Mouse (Mus musculus): ENCODE measurements around the gene Atp6v1g1. TPM values are rescaled to one million over a fixed set of nuclear protein-coding genes. Genes with fewer than 3 reads are reported as not detected.

Atp6v1g1 gene
- polyA plus RNA-seq, 1 experiment from 2014 or later = 367 TPM

DNA sequence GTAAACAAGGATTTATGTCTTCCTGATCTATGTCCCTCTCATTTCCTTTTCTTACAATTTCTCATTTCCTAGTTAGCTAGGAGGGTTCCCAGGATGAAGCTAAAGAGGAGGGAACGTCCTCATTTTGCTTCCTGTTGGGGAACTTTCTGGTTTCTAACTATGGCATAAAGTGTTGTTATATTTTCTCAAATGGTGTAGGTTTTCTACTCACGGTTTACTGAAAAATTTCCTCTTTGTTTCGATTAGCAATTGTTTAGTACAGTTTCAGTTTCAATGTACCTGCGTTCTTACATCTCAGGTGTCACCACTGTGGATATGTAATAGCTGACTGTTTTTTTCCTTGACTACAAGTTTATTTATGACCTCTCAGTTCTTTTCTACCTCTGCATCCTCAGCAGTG lies 46.0 kb downstream of the Atp6v1g1 start:
- Histone ChIP-seq H3K36me3 (no peaks in the 10 kb centered on the region), H3K27ac (replicated peaks) (no peak overlapping the region), H3K4me1 (no peaks in the 10 kb centered on the region), H3K4me2 (replicated peaks) (no peak overlapping the region), H3K4me3 (no peak overlapping the region), H3K9ac (replicated peaks) (no peak overlapping the region), H3K27me3 (no peaks in the 10 kb centered on the region), H3K9me3 (no peaks in the 10 kb centered on the region)
- no peak for ATAC-seq (ENCODE audit: low FRiP score, low read depth)
- 89% methylated on average over 4 of the region's 4 CpGs for WGBS

DNA sequence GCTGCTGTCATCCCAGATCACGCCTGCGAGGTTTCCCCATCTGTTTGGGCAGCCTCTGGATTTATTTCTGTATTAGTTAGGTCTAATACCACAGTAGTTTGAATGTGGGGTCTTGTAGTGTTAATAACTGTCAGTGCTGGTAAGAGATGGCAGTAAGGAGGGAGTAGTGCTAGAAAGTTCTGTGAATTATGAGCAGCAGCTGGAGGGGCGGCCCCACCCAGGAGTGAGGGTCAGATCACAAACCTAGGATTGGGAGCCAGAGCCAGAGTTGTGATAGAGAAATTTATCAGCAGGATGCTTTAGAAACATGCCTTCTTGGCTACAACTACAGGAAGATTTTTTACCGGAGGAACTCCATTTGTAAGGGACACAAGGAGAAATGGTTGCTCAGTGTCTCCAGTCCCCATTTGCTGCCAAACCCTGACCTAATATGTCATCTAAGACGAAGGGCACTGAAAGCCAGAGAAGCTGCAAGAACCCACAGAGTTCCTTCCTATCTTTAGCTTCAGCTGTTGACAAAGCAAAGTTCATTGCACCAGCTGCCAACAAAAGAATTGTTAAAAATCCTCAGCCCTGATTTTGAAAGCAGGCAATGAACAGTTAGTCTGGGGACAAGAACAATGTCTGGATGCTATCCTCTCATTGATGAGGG lies 50.0 kb downstream of the Atp6v1g1 start:
- H3K9me3 ChIP-seq = no peaks in the 10 kb centered on the region
- ATAC-seq (ENCODE audit: low FRiP score, low read depth) = no peak
- no peak overlapping the region for H3K9ac ChIP-seq (replicated peaks)
- no peak overlapping the region for H3K27ac ChIP-seq (replicated peaks)
- WGBS = 77% methylated on average over 5 of the region's 5 CpGs
- no peaks in the 10 kb centered on the region for H3K4me1 ChIP-seq
- no peak overlapping the region for H3K4me3 ChIP-seq
- no peaks in the 10 kb centered on the region for H3K27me3 ChIP-seq
- no peaks in the 10 kb centered on the region for H3K36me3 ChIP-seq
- H3K4me2 ChIP-seq (replicated peaks) = no peak overlapping the region

DNA sequence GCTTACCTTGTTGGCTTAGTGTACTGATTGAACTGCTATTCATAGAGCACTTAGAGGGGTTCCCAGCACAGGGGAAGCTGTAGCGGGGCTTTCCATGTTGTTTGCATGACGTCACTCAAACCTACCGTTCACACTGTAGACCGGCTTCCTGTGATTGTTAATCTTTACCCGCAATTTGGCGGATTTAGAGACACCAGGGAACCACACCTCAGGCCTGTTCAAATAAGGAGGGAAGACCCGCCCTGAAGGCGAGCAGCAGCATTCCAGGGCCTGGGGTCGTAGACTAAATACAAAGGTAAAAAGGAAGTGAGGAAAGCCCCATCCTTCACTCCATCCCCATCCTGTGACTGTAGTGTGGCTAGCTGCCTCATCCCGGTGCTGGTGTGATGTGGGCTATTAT lies 50.7 kb downstream of the Atp6v1g1 start:
- WGBS = 83% methylated on average over 10 of the region's 10 CpGs
- H3K9me3 ChIP-seq = no peaks in the 10 kb centered on the region
- H3K9ac ChIP-seq (replicated peaks) = no peak overlapping the region
- no peak overlapping the region for H3K27ac ChIP-seq (replicated peaks)
- no peak overlapping the region for H3K4me3 ChIP-seq
- no peaks in the 10 kb centered on the region for H3K27me3 ChIP-seq
- no peaks in the 10 kb centered on the region for H3K4me1 ChIP-seq
- ATAC-seq (ENCODE audit: low FRiP score, low read depth) = no peak
- no peak overlapping the region for H3K4me2 ChIP-seq (replicated peaks)
- H3K36me3 ChIP-seq = no peaks in the 10 kb centered on the region

DNA sequence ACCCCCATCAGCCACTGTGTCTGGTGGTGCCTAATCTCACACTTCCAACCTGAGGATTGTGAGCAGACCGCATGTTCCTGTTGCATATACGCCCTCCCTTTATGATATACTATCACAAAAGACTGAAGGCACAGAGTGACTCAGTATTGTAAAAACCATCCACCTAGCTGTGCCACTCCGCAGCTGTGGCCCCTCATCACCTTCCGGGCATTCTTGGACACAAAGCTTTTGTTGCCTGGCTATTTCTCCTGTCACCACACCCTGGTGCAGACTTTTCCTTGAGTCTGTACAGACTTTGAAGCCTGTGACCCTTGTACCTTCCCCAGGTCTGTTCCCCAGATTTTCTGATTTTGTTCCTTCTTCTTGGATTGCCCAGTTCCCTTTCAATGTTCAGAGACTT lies 51.4 kb downstream of the Atp6v1g1 start:
- H3K27ac ChIP-seq (replicated peaks) = no peak overlapping the region
- H3K4me1 ChIP-seq = no peaks in the 10 kb centered on the region
- ATAC-seq (ENCODE audit: low FRiP score, low read depth) = no peak
- 96% methylated on average over 4 of the region's 4 CpGs for WGBS
- H3K27me3 ChIP-seq = no peaks in the 10 kb centered on the region
- H3K4me3 ChIP-seq = no peak overlapping the region
- H3K36me3 ChIP-seq = no peaks in the 10 kb centered on the region
- no peaks in the 10 kb centered on the region for H3K9me3 ChIP-seq
- no peak overlapping the region for H3K4me2 ChIP-seq (replicated peaks)
- H3K9ac ChIP-seq (replicated peaks) = no peak overlapping the region

Other genes starting within 250 kb of the Atp6v1g1 start
- gene Orm1, start 200.2 kb upstream of the Atp6v1g1 start, polyA plus RNA-seq (2016; fragmentation: Nextera tagmentation; extraction: Ambion mirVana) = not detected in 2 replicates
- not detected in 2 replicates for gene Orm3, start 188.6 kb upstream of the Atp6v1g1 start, polyA plus RNA-seq (2016; fragmentation: Nextera tagmentation; extraction: Ambion mirVana)
- gene Orm2, start 182.3 kb upstream of the Atp6v1g1 start, polyA plus RNA-seq (2016; fragmentation: Nextera tagmentation; extraction: Ambion mirVana) = not detected in 2 replicates
- gene Akna, start 141.4 kb upstream of the Atp6v1g1 start, polyA plus RNA-seq (2016; fragmentation: Nextera tagmentation; extraction: Ambion mirVana) = 16.3 and 16.8 TPM in 2 replicates
- 15.4 and 16.9 TPM in 2 replicates for gene Whrn, start 48.8 kb upstream of the Atp6v1g1 start, polyA plus RNA-seq (2016; fragmentation: Nextera tagmentation; extraction: Ambion mirVana)
- 4.8 and 5.2 TPM in 2 replicates for gene Tmem268, start 14.0 kb downstream of the Atp6v1g1 start, polyA plus RNA-seq (2016; fragmentation: Nextera tagmentation; extraction: Ambion mirVana)
- gene Gm11213, start 60.5 kb downstream of the Atp6v1g1 start, polyA plus RNA-seq (2016; fragmentation: Nextera tagmentation; extraction: Ambion mirVana) = not detected in 2 replicates
- gene Tex48, start 77.7 kb downstream of the Atp6v1g1 start, polyA plus RNA-seq (2016; fragmentation: Nextera tagmentation; extraction: Ambion mirVana) = not detected in 2 replicates
- not detected in 2 replicates for gene Gm11214, start 118.6 kb downstream of the Atp6v1g1 start, polyA plus RNA-seq (2016; fragmentation: Nextera tagmentation; extraction: Ambion mirVana)
- 0.09 TPM in 1 of 2 replicates, not detected in the other for gene Tnfsf15, start 200.3 kb downstream of the Atp6v1g1 start, polyA plus RNA-seq (2016; fragmentation: Nextera tagmentation; extraction: Ambion mirVana)

Data from midbrain, embryonic 12.5 days (tissue).